Mouse (Mus musculus): ENCODE data around the gene Ncdn.

- no peak for TF ChIP-seq CTCF (IDR thresholded peaks at IDR 0.05; ENCODE audit: low read depth, low read length)
- no peak for TF ChIP-seq POLR2A (IDR thresholded peaks at IDR 0.05; ENCODE audit: borderline replicate concordance, low read depth, low read length)
Observed at GRCm38 (mm10) chr4:126759435-126759834, 6.2 kb upstream of the Ncdn start.
